Mouse (Mus musculus): ENCODE measurements around the gene Gdf9. TPM values are rescaled to one million over a fixed set of nuclear protein-coding genes. Genes with fewer than 3 reads are reported as not detected.

Gdf9 gene
- polyA plus RNA-seq, 1 experiment = 0.77 TPM

GRCm38 (mm10) chr11:53441921-53442320, 11.1 kb downstream of the Gdf9 start:
- H3K4me1 ChIP-seq = peaks cover 51% of the 10 kb centered on the region
- no peak for TF ChIP-seq FLI1 (IDR thresholded peaks at IDR 0.05; ENCODE audit: low read length)
- no peaks in the 10 kb centered on the region for H3K9me3 ChIP-seq
- H3K4me3 ChIP-seq (replicated peaks) = peak overlapping the region; percentile 64
- H3K36me3 ChIP-seq (replicated peaks; ENCODE audit: low read length) = no peaks in the 10 kb centered on the region
- peaks cover 27% of the 10 kb centered on the region for H3K27me3 ChIP-seq (replicated peaks)

DNA sequence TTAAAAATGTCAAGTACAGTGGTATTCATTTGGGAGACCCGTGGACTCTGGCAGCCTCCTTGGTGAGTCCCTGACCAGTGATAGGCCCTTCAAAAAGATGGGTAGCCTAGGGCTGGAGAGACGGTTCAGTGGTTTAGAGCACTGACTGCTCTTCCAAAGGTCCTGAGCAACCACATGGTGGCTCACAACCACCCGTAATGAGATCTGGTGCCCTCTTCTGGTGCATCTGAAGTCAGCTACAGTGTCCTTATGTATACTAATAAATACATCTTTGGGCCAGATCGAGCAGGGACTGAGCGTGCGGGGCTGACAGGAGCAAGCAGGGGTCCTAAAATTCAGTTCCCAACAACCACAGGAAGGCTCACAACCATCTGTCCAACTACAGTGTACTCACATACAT, 13.0 kb downstream of the Gdf9 start:
- H3K4me3 ChIP-seq (replicated peaks) = no peak overlapping the region
- TF ChIP-seq FLI1 (IDR thresholded peaks at IDR 0.05; ENCODE audit: low read length) (no peak), GATA1 (IDR thresholded peaks at IDR 0.05; ENCODE audit: borderline replicate concordance, low read length) (no peak)
- H3K4me1 ChIP-seq = peaks cover 49% of the 10 kb centered on the region
- H3K9me3 ChIP-seq = no peaks in the 10 kb centered on the region
- no peaks in the 10 kb centered on the region for H3K36me3 ChIP-seq (replicated peaks; ENCODE audit: low read length)
- H3K27me3 ChIP-seq (replicated peaks) = peaks cover 20% of the 10 kb centered on the region

DNA sequence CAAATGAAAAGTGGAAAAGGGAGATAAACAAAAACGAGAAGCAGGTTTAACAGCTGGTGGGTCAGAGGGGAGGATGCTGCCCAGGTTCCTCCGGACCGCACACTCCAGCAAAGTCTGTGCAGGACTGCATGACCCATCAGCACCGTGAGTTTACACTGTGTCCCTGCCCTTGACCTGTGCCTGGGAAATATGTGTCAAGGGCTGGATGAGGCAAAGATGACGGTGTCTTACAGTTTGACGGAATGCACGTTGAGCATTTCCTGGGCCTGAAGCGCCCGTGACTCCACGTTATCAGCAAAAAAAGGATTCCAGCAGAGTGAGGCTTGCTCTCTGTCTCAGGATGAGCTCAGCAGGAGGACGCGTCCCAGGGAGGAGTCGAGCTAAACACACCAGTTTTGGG, 14.7 kb downstream of the Gdf9 start:
- Histone ChIP-seq H3K9me3 (no peaks in the 10 kb centered on the region), H3K4me1 (peaks cover 55% of the 10 kb centered on the region), H3K4me3 (replicated peaks) (peak overlapping the region; percentile 1), H3K36me3 (replicated peaks; ENCODE audit: low read length) (no peaks in the 10 kb centered on the region), H3K27me3 (replicated peaks) (peaks cover 21% of the 10 kb centered on the region)
- no peak for TF ChIP-seq GATA1 (IDR thresholded peaks at IDR 0.05; ENCODE audit: borderline replicate concordance, low read length)
- TF ChIP-seq FLI1 (IDR thresholded peaks at IDR 0.05; ENCODE audit: low read length) = no peak

- Histone ChIP-seq H3K4me1 (peaks cover 52% of the 10 kb centered on the region), H3K9me3 (no peaks in the 10 kb centered on the region), H3K27me3 (replicated peaks) (peaks cover 27% of the 10 kb centered on the region), H3K36me3 (replicated peaks; ENCODE audit: low read length) (no peaks in the 10 kb centered on the region), H3K4me3 (replicated peaks) (no peak overlapping the region)
- TF ChIP-seq FLI1 (IDR thresholded peaks at IDR 0.05; ENCODE audit: low read length) (no peak), GATA1 (IDR thresholded peaks at IDR 0.05; ENCODE audit: borderline replicate concordance, low read length) (no peak)
Measured at GRCm38 (mm10) chr11:53446183-53446582, 15.4 kb downstream of the Gdf9 start.

DNA sequence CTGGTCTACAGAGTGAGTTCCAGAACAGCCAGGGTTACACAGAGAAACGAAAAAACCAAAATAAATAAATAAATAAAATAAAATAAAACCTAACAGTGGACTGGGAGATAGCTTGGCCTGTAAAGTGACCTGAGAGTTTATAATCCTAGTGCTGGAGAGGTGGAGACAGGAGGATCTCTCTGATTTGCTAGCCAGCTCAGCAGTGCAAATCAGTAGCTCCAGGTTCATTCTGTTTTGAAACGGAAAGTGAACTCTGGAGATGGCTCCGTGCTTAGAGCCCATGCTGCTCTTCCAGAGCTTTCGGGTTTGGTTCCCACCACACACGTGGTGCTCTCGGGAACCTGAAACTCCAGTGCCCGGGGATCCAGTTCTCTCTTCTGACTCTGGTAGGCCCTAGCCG, 17.2 kb downstream of the Gdf9 start:
- TF ChIP-seq FLI1 (IDR thresholded peaks at IDR 0.05; ENCODE audit: low read length) (no peak), GATA1 (IDR thresholded peaks at IDR 0.05; ENCODE audit: borderline replicate concordance, low read length) (no peak)
- Histone ChIP-seq H3K36me3 (replicated peaks; ENCODE audit: low read length) (no peaks in the 10 kb centered on the region), H3K9me3 (no peaks in the 10 kb centered on the region), H3K4me1 (peaks cover 36% of the 10 kb centered on the region), H3K4me3 (replicated peaks) (no peak overlapping the region), H3K27me3 (replicated peaks) (peaks cover 38% of the 10 kb centered on the region)

- Histone ChIP-seq H3K4me1 (peaks cover 32% of the 10 kb centered on the region), H3K9me3 (no peaks in the 10 kb centered on the region), H3K36me3 (replicated peaks; ENCODE audit: low read length) (no peaks in the 10 kb centered on the region), H3K27me3 (replicated peaks) (peaks cover 40% of the 10 kb centered on the region), H3K4me3 (replicated peaks) (no peak overlapping the region)
- no peak for TF ChIP-seq FLI1 (IDR thresholded peaks at IDR 0.05; ENCODE audit: low read length)
- no peak for TF ChIP-seq GATA1 (IDR thresholded peaks at IDR 0.05; ENCODE audit: borderline replicate concordance, low read length)
Measured at GRCm38 (mm10) chr11:53448529-53448928, 17.7 kb downstream of the Gdf9 start.

GRCm38 (mm10) chr11:53450070-53450705, 19.4 kb downstream of the Gdf9 start:
- Histone ChIP-seq H3K9me3 (no peaks in the 10 kb centered on the region), H3K4me1 (peaks cover 30% of the 10 kb centered on the region), H3K36me3 (replicated peaks; ENCODE audit: low read length) (no peaks in the 10 kb centered on the region), H3K27me3 (replicated peaks) (peaks cover 52% of the 10 kb centered on the region), H3K4me3 (replicated peaks) (no peak overlapping the region)
- TF ChIP-seq GATA1 (IDR thresholded peaks at IDR 0.05; ENCODE audit: borderline replicate concordance, low read length) = no peak
- TF ChIP-seq FLI1 (IDR thresholded peaks at IDR 0.05; ENCODE audit: low read length) = no peak

DNA sequence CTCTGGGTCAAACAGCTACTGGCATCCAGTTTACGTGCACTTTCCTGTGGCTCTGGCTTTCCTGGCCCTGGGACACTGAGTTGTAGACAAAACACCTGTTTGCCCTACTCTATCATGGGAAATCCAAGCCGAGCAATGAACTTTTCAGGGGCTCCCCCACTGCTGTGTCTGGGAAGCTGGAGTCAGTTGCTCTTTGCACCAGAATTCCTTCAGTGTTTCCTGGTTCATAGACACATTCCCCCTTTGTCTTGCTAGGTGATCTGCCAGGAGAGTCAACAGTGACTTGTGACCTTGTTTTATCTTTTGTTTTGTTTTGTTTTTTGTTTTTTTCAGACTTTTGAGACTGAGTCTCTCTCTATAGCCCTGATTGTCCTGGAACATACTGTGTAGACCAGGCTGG, 20.5 kb downstream of the Gdf9 start:
- no peak for TF ChIP-seq GATA1 (IDR thresholded peaks at IDR 0.05; ENCODE audit: borderline replicate concordance, low read length)
- TF ChIP-seq FLI1 (IDR thresholded peaks at IDR 0.05; ENCODE audit: low read length) = no peak
- Histone ChIP-seq H3K36me3 (replicated peaks; ENCODE audit: low read length) (no peaks in the 10 kb centered on the region), H3K4me1 (peaks cover 25% of the 10 kb centered on the region), H3K4me3 (replicated peaks) (no peak overlapping the region), H3K9me3 (no peaks in the 10 kb centered on the region), H3K27me3 (replicated peaks) (peaks cover 53% of the 10 kb centered on the region)

DNA sequence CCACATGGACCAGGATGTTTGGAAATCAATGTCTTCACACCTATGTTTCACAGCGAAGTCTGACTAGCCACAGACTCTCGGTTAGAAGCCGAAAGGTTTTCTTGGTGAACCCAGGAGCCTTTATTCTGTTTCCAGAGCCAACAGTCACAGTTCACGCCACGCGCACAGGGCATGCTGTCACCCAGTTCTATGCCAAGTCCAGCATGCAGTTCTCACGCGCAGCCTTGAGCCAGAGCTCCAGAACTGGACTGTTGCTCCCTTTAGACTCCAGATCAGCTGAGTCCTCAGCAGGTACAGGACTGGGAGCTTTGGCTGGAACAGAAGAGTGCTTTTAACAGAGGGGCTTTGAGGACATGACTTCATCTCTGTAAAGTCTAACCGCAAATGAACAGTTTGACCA, 21.6 kb downstream of the Gdf9 start:
- TF ChIP-seq GATA1 (IDR thresholded peaks at IDR 0.05; ENCODE audit: borderline replicate concordance, low read length) = no peak
- no peak for TF ChIP-seq FLI1 (IDR thresholded peaks at IDR 0.05; ENCODE audit: low read length)
- Histone ChIP-seq H3K4me1 (peaks cover 35% of the 10 kb centered on the region), H3K27me3 (replicated peaks) (peaks cover 62% of the 10 kb centered on the region)

GRCm38 (mm10) chr11:53453031-53453430, 22.2 kb downstream of the Gdf9 start:
- H3K4me1 ChIP-seq = peaks cover 38% of the 10 kb centered on the region
- H3K27me3 ChIP-seq (replicated peaks) = peaks cover 69% of the 10 kb centered on the region
- no peaks in the 10 kb centered on the region for H3K36me3 ChIP-seq (replicated peaks; ENCODE audit: low read length)
- TF ChIP-seq FLI1 (IDR thresholded peaks at IDR 0.05; ENCODE audit: low read length) (no peak), GATA1 (IDR thresholded peaks at IDR 0.05; ENCODE audit: borderline replicate concordance, low read length) (no peak)
- H3K4me3 ChIP-seq (replicated peaks) = no peak overlapping the region
- peaks cover 5% of the 10 kb centered on the region; the same call in 1 of the 2 replicates for H3K9me3 ChIP-seq

More for the DNA sequence above, 21.6 kb downstream of the Gdf9 start:
- Histone ChIP-seq H3K9me3 (peaks cover 2% of the 10 kb centered on the region; the same call in 1 of the 2 replicates), H3K4me3 (replicated peaks) (no peak overlapping the region), H3K36me3 (replicated peaks; ENCODE audit: low read length) (no peaks in the 10 kb centered on the region)
